Mouse (Mus musculus): ENCODE measurements around the gene Gm10570. TPM values are rescaled to one million over a fixed set of nuclear protein-coding genes. Genes with fewer than 3 reads are reported as not detected.

Gene Gm10570
- polyA plus RNA-seq, 1 experiment from 2014 or later, result not detected

- Histone ChIP-seq H3K4me1 (replicated peaks) (0 out of 2 replicates have a peak, but pooled peaks cover 6% of the 10 kb centered on the region), H3K4me2 (replicated peaks) (no peak overlapping the region), H3K9ac (no peak overlapping the region), H3K36me3 (no peaks in the 10 kb centered on the region), H3K27ac (no peak overlapping the region), H3K27me3 (replicated peaks) (no peaks in the 10 kb centered on the region), H3K4me3 (replicated peaks) (no peak overlapping the region), H3K9me3 (no peaks in the 10 kb centered on the region)
- 65% methylated on average over 8 of the region's 8 CpGs for WGBS
- no peak for ATAC-seq
Measured at GRCm38 (mm10) chr4:130299629-130300018, 8.8 kb downstream of the Gm10570 start.

- no peak for ATAC-seq
- Histone ChIP-seq H3K9ac (no peak overlapping the region), H3K4me3 (replicated peaks) (no peak overlapping the region), H3K9me3 (no peaks in the 10 kb centered on the region), H3K27me3 (replicated peaks) (no peaks in the 10 kb centered on the region), H3K27ac (no peak overlapping the region), H3K36me3 (no peaks in the 10 kb centered on the region), H3K4me2 (replicated peaks) (no peak overlapping the region), H3K4me1 (replicated peaks) (0 out of 2 replicates have a peak, but pooled peaks cover 6% of the 10 kb centered on the region)
- WGBS, result 77% methylated on average over 11 of the region's 11 CpGs
Measured at GRCm38 (mm10) chr4:130298877-130299628, 9.4 kb downstream of the Gm10570 start.

DNA sequence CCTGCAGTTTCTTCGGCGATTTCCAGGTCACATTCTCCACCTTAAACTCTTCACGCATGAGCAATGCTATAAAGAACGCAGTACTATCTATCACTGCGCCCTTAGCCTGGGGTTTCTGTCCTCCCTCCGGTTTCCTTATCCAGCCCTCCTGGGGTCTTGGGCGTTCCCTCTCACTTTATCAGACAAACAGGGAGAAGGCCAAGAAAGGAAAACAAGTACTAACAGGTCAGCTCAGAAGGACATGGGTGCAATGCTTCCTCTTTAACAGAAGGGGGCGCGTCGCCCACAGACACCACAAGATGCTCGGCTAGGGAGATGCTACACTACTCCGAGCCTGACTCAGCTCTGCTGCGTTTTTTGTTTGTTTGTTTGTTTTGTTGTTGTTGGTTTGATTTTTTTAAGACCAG, 11.3 kb downstream of the Gm10570 start:
- Histone ChIP-seq H3K9ac (no peak overlapping the region), H3K4me2 (replicated peaks) (no peak overlapping the region), H3K36me3 (no peaks in the 10 kb centered on the region), H3K4me1 (replicated peaks) (0 out of 2 replicates have a peak, but pooled peaks cover 6% of the 10 kb centered on the region), H3K9me3 (no peaks in the 10 kb centered on the region), H3K27ac (no peak overlapping the region), H3K4me3 (replicated peaks) (no peak overlapping the region), H3K27me3 (replicated peaks) (no peaks in the 10 kb centered on the region)
- ATAC-seq, result peak; percentile 44; the same call in 1 of the 2 replicates
- 20% methylated on average over 13 of the region's 13 CpGs for WGBS

DNA sequence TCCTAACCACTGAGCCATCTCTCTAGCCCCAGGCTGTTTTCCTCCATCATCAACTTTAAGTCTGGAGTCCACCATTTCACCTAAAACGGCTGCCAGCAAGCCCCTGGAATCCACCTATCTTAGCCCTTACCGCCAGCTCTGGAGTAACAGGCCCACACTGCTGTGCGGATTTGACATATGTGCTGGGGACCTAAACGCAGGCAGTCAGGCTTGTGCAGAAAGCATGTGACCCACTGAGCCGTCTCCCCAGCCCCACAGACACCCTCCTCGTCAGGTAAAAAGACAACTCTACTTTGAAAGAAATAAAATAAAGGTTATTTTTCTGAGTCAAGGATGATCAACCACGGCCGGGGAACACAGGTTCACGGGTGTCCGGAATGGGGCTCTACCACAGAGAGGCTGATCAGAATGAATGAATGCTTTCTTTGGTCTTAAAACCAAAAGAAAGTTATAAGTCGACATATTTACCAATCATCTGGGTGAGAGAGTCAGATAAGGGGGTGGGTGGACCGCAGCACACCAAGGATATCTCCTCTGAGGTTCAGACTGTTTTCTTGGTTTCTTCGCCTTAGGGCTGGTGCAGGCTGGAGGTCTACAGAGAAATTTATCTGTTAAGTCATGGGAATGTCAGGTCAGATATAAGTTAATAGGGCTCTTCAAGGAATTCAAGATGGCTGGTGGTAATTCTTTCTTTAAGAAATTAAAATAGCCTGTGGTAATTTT, 12.1 kb downstream of the Gm10570 start:
- H3K36me3 ChIP-seq, result no peaks in the 10 kb centered on the region
- ATAC-seq, result no peak
- H3K27me3 ChIP-seq (replicated peaks), result no peaks in the 10 kb centered on the region
- H3K4me1 ChIP-seq (replicated peaks), result 0 out of 2 replicates have a peak, but pooled peaks cover 6% of the 10 kb centered on the region
- H3K4me3 ChIP-seq (replicated peaks), result no peak overlapping the region
- no peak overlapping the region for H3K4me2 ChIP-seq (replicated peaks)
- 84% methylated on average over 13 of the region's 13 CpGs for WGBS
- H3K27ac ChIP-seq, result no peak overlapping the region
- no peak overlapping the region for H3K9ac ChIP-seq
- H3K9me3 ChIP-seq, result no peaks in the 10 kb centered on the region

DNA sequence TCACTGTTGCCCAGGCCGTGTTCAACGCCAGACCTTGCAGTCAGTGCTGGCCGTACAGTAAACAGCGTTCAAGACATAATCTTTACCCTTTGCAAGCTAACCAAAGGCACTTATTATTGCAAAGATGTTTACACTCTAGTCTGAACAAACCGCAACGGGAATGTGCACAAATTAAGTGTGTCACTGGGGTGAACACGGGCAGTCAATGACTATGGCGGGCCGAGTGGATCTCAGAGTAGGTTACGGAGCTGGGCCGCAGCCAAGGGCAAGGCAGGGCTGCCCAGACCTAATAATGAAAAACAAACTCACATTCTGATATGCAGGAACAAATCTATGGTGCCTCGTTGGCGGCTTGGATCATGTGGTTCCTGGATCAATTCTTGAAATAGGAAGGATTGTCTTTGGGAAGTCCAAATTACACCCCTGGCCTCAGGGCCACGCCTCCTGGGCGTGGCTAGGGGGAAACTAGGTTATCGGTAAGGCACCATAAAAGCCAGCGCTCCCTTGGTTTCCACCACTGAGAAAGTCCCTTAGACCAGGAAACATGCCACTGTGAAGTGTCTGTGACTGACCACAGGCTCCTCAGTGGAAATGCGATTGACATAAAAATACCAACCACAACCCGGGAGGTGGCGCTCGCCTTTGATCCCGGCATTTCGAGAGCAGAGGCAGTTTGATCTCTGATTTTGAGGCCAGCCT, 13.3 kb downstream of the Gm10570 start:
- H3K4me1 ChIP-seq (replicated peaks), result 0 out of 2 replicates have a peak, but pooled peaks cover 6% of the 10 kb centered on the region
- peak; percentile 68; the same call in 1 of the 2 replicates for ATAC-seq
- H3K36me3 ChIP-seq, result no peaks in the 10 kb centered on the region
- no peaks in the 10 kb centered on the region for H3K27me3 ChIP-seq (replicated peaks)
- H3K27ac ChIP-seq, result no peak overlapping the region
- H3K9ac ChIP-seq, result no peak overlapping the region
- 0 out of 2 replicates have a peak overlapping the region, but pooled peaks have one; percentile 17 for H3K4me2 ChIP-seq (replicated peaks)
- H3K4me3 ChIP-seq (replicated peaks), result no peak overlapping the region
- WGBS, result 45% methylated on average over 23 of the region's 23 CpGs
- no peaks in the 10 kb centered on the region for H3K9me3 ChIP-seq

DNA sequence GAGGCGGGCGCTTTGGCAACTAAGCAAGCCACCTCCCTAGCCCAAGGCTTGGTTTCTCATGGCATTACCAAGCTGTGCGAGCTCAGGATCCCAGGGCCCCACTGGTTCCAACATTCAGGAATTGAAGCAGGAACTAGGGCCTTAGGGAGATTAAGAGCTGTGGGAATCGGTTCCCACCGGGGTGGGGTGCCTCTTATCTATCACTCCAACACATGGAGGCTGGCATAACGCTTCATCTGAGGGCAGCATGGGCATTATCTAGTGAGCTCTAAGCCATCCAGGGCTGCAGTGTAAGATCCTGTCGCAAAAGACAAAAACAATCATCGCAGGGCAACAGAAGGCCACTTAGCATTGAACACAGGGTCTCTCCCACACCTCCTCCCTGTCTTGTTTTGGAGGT, 14.0 kb downstream of the Gm10570 start:
- H3K36me3 ChIP-seq, result no peaks in the 10 kb centered on the region
- H3K27me3 ChIP-seq (replicated peaks), result no peaks in the 10 kb centered on the region
- H3K9me3 ChIP-seq, result no peaks in the 10 kb centered on the region
- no peak overlapping the region for H3K27ac ChIP-seq
- no peak overlapping the region for H3K4me2 ChIP-seq (replicated peaks)
- H3K9ac ChIP-seq, result no peak overlapping the region
- no peak overlapping the region for H3K4me3 ChIP-seq (replicated peaks)
- 82% methylated on average over 8 of the region's 8 CpGs for WGBS
- 0 out of 2 replicates have a peak, but pooled peaks cover 6% of the 10 kb centered on the region for H3K4me1 ChIP-seq (replicated peaks)
- no peak for ATAC-seq

DNA sequence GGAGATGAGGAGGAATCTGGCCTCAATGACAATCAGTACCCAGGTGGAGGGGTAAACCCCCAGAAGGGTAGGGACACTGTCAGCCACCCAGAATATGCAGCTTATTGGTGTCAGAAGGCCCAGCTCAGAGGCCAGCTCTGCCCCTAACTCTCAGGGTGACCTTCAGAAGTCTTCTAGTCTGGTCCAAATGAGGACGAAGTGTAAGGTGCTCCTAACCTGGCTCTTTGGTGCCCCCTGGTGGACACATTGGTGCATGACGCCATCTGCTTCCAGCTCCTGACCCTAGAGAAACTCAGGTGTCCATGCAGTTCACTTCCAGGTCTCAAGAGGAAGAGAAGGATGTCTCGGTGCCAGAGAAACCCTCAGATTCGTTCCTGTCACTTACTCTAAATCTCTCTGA, 16.2 kb downstream of the Gm10570 start:
- Histone ChIP-seq H3K4me2 (replicated peaks) (no peak overlapping the region), H3K36me3 (no peaks in the 10 kb centered on the region), H3K4me3 (replicated peaks) (no peak overlapping the region), H3K27me3 (replicated peaks) (no peaks in the 10 kb centered on the region), H3K27ac (no peak overlapping the region), H3K4me1 (replicated peaks) (0 out of 2 replicates have a peak, but pooled peaks cover 6% of the 10 kb centered on the region), H3K9ac (no peak overlapping the region), H3K9me3 (no peaks in the 10 kb centered on the region)
- WGBS, result 1% methylated on average over 4 of the region's 4 CpGs
- ATAC-seq, result peak; percentile 36

DNA sequence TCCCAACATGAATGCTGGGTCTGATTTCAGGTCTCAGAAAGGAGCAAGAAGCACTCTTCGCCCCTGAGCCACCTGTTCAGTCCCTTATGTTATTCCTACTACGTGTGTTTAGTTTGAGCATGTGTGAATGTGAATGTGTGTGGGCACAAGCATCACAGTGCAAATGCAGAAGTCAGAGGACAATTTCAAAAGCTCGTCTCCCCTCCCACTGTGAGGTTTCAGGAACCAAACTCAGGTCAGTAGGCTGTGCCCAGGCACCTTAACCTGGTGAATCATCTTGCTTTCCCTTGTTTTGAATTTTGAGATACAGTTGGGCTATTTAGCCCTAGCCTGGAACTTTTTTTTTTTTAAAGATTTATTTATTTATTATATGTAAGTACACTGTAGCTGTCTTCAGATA, 18.6 kb downstream of the Gm10570 start:
- no peaks in the 10 kb centered on the region for H3K9me3 ChIP-seq
- no peaks in the 10 kb centered on the region for H3K4me1 ChIP-seq (replicated peaks)
- no peaks in the 10 kb centered on the region for H3K36me3 ChIP-seq
- H3K9ac ChIP-seq, result no peak overlapping the region
- no peaks in the 10 kb centered on the region for H3K27me3 ChIP-seq (replicated peaks)
- 70% methylated on average over 3 of the region's 3 CpGs for WGBS
- H3K4me2 ChIP-seq (replicated peaks), result no peak overlapping the region
- H3K27ac ChIP-seq, result no peak overlapping the region
- H3K4me3 ChIP-seq (replicated peaks), result no peak overlapping the region
- ATAC-seq, result no peak

GRCm38 (mm10) chr4:130286531-130286930, 21.9 kb downstream of the Gm10570 start:
- ATAC-seq, result no peak

GRCm38 (mm10) chr4:130283826-130284225, 24.6 kb downstream of the Gm10570 start:
- WGBS, result 84% methylated on average over 9 of the region's 9 CpGs
- H3K27me3 ChIP-seq (replicated peaks), result 0 out of 2 replicates have a peak, but pooled peaks cover 3% of the 10 kb centered on the region
- H3K9me3 ChIP-seq, result no peaks in the 10 kb centered on the region
- no peak overlapping the region for H3K27ac ChIP-seq
- H3K4me1 ChIP-seq (replicated peaks), result no peaks in the 10 kb centered on the region
- H3K4me3 ChIP-seq (replicated peaks), result no peak overlapping the region
- H3K36me3 ChIP-seq, result no peaks in the 10 kb centered on the region
- H3K4me2 ChIP-seq (replicated peaks), result no peak overlapping the region
- H3K9ac ChIP-seq, result no peak overlapping the region
- no peak for ATAC-seq

More at GRCm38 (mm10) chr4:130286531-130286930, 21.9 kb downstream of the Gm10570 start:
- H3K4me2 ChIP-seq (replicated peaks), result no peak overlapping the region
- H3K9ac ChIP-seq, result no peak overlapping the region
- no peaks in the 10 kb centered on the region for H3K4me1 ChIP-seq (replicated peaks)
- H3K4me3 ChIP-seq (replicated peaks), result no peak overlapping the region
- H3K36me3 ChIP-seq, result no peaks in the 10 kb centered on the region
- no peak overlapping the region for H3K27ac ChIP-seq
- no peaks in the 10 kb centered on the region for H3K27me3 ChIP-seq (replicated peaks)
- H3K9me3 ChIP-seq, result no peaks in the 10 kb centered on the region
- WGBS, result 52% methylated on average over 3 of the region's 3 CpGs

DNA sequence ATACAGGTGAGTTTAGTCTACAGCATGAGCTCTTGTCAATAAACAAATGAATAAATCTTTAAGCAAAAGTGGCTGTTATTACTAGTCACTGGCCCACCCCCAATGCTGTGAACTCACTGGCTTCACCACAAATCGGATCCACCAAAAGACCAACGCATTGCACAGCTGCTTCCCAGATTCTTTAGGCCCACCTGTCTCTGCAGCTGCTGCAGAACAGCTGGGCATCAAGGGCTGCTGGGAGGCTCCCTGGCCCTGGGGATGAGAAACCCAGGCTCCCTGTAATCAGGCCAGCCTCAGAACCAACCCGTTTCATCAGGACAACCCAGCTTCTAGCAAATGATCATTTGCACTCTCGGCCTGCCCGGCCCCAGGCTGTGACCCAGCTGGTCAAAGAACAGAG, 25.6 kb downstream of the Gm10570 start:
- Histone ChIP-seq H3K27me3 (replicated peaks) (0 out of 2 replicates have a peak, but pooled peaks cover 3% of the 10 kb centered on the region), H3K27ac (no peak overlapping the region), H3K9me3 (no peaks in the 10 kb centered on the region), H3K4me1 (replicated peaks) (no peaks in the 10 kb centered on the region), H3K9ac (no peak overlapping the region), H3K36me3 (no peaks in the 10 kb centered on the region), H3K4me2 (replicated peaks) (no peak overlapping the region), H3K4me3 (replicated peaks) (no peak overlapping the region)
- 82% methylated on average over 5 of the region's 5 CpGs for WGBS
- no peak for ATAC-seq

- peaks cover 25% of the 10 kb centered on the region for H3K27me3 ChIP-seq (replicated peaks)
- no peak within 1 kb of the TSS for H3K27ac ChIP-seq
- H3K4me1 ChIP-seq (replicated peaks), result peaks cover 17% of the 10 kb centered on the region; the same call in 1 of the 2 replicates
- no peak for ATAC-seq
- no peaks in the 10 kb centered on the region for H3K36me3 ChIP-seq
- H3K4me3 ChIP-seq (replicated peaks), result no peak within 1 kb of the TSS
- 67% methylated on average over 2 of the region's 2 CpGs for WGBS
- no peaks in the 10 kb centered on the region for H3K9me3 ChIP-seq
- H3K9ac ChIP-seq, result no peak within 1 kb of the TSS
- H3K4me2 ChIP-seq (replicated peaks), result no peak within 1 kb of the TSS
Measured at GRCm38 (mm10) chr4:130279105-130279504, 29.4 kb downstream of the Gm10570 start, which contains the start of gene Serinc2. Serinc2 (minus strand) TSS chr4:130279205.
